Mouse (Mus musculus) T-helper 17 cell (primary cell): ENCODE measurements around the gene Rad51c.
"Not testable (repeated sequence)": the region's sequence is repeated elsewhere in the genome, so short reads cannot be mapped to it uniquely, and the experiment has no call there.

Experiments
- in situ Hi-C, 2 experiments: fragments of 300-600 bp; cut with MboI, MseI; formaldehyde crosslinking; loops; 1 replicate in 1 of 2; 2 replicates in 1 of 2; pipeline ENCODE4 v1.15.1; 2025; ENCODE audit warnings: high pct_unique_total_duplicates in 2 of 2

Rad51c gene

DNA sequence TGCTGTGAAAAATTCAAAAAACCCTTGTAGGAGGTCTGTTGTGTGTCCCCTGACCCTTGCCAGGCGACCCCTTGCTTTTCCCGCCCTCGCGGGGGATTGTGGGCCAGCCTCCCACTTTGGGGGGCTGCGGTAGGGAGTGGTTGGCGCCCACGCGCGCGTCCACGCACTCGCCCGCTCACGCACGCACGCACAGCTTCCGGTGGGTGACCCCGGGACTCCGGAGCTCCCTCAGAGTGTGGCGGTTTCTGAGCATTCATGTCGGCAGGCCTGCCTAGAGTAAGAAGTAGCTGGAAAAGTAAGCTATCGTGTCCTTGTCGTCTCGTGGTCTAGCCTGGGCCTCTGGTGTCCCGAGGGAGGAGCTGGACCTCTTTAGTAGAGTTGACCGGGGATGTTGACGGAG, at the start of gene Rad51c, which contains the start of gene Tex14:
Gene Rad51c (minus strand): TSS at position 79 of the 400 bp plus-strand sequence.
Gene Tex14 (plus strand): TSS at position 190 of the 400 bp plus-strand sequence.
- in situ Hi-C loops, result no loop called here

DNA sequence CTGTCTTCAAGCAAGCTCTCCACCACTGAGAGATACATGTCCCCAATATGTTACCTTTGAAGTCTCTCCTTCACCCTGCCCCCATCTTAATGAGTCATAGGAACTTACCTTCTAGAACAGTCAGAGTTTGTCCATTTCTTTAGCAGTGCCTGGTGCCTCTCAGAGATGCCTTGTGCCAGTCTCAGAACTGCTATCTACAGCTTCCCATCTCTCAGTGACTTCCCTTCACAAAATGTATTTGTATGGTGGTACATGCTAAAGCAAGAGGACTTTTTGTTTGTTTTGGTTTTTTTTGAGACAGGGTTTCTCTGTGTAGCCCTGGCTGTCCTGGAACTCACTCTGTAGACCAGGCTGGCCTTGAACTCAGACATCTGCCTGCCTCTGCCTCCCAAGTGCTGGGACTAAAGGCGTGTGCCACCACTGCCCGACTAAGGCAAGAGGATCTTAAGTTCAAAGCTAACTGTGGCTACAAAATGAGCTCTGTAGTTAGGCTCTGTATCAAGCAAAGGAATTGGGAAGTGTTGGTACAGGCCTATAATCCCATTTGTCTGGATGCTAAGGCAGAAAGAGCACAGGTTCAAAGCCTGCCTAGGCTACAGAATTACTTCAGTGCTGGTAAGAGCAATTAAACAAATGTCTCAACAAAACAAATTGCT, 49.4 kb upstream of the Rad51c start:
- in situ Hi-C loops, result no loop called here

- in situ Hi-C loops, result no loop called here
Measured at GRCm38 (mm10) chr11:87453216-87454034, 48.7 kb upstream of the Rad51c start.

GRCm38 (mm10) chr11:87452779-87453178, 48.0 kb upstream of the Rad51c start:
- in situ Hi-C loops, result not testable (repeated sequence)

DNA sequence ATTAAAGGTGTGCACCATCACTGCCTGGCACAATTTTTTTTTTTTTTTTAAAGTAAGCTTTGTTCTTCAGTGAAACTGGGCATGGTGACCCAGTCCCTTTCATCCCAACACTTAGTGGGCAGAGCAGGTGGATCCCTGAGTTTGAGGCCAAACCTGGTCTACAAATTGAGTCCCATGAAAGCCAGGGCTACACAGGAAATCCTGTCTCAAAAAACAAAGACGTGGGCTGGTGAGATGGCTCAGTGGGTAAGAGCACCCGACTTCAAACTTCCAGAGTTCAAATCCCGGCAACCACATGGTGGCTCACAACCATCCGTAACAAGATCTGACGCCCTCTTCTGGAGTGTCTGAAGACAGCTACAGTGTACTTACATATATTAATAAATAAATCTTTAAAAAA, 45.1 kb upstream of the Rad51c start:
- in situ Hi-C loops, result not testable (repeated sequence)

- in situ Hi-C loops, result no loop called here
Measured at GRCm38 (mm10) chr11:87449200-87449547, 44.4 kb upstream of the Rad51c start.

DNA sequence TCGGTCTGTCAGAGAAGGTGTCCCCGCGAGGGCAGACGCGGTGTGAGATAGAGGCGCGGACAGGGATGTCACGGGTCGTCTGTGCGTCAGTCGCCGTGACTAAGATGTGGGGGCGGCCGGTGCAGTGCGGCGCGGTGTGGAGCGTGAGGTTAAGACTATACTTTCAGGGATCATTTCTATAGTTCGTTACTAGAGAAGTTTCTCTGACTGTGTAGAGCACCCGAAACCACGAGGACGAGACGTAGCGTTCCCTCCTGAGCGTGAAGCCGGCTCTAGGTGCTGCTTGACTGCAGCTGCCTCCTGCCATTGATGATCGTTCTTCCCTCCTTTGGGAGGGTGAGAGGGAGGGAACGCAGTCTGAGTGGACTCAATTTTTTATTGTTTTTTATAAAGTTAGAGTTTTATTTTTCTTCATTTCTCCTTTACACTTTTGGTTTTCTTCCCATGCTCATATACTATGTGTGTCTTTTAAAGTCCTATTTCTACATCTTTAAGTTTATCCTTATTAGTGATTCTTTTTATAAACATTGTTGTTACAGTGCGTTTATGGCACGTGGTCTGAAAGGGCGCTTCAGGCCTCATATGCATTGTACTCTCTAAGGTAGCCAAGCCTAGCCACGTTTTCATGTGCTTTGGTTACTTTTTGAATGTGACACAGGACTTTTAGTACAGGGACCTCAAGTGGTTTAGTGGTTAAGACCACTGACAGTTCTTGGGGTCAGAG, 43.9 kb upstream of the Rad51c start:
- in situ Hi-C loops, result not testable (repeated sequence)

DNA sequence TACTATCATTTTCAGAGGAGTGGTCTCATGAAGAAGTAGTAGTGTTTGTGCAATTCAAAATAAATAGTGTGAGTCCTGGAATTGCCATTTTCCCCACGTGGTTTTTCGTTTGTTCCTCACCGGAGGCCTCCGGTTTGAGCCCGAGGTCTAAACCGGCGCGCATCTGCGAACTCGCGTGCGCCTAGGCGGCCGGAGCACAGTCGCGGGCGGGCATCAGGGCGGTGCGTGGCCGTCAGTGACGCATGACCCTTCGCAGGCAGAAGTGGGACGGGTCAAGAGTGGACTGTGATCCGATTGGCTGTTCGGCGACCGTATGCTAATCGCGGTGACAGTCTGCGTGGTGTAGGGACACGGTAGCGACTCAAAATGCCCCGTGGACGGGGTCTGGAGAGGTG, 43.3 kb upstream of the Rad51c start:
- in situ Hi-C loops, result not testable (repeated sequence)

DNA sequence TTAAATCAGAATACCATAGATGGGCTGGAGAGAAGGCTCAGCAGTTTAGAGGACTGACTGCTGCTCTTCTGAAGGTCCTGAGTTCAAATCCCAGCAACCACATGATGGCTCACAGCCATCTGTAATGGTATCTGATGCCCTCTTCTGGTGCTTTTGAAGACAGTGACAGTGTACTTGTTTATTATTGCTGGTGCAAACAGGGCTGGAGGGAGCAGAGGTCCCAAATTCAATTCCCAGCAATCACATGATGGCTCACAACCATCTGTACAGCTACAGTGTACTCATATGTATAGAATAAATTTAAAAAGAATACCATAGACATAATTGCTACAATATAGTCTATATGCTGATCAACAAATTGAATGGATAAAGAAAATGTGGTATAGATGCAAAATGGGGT, 42.7 kb upstream of the Rad51c start:
- in situ Hi-C loops, result no loop called here

DNA sequence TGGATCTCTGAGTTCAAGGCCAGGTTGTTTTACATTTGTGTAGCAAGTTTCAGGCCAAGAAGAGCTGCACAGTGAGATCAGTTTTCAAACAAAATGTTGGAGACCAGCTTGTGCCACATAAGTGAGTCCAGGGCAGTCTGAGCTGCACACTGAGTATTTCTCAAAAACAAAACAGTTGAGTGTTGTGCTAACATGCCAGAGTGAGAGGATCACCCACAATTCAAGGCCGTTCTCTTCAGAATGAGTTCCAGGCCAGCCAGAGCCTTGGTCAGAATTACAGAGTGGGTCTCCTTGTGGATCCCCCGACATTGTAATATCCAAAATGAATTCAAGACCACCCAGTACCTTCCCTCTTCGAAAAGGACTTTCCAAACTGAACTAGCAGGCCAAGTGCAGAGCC, 41.4 kb upstream of the Rad51c start:
- in situ Hi-C loops, result no loop called here

DNA sequence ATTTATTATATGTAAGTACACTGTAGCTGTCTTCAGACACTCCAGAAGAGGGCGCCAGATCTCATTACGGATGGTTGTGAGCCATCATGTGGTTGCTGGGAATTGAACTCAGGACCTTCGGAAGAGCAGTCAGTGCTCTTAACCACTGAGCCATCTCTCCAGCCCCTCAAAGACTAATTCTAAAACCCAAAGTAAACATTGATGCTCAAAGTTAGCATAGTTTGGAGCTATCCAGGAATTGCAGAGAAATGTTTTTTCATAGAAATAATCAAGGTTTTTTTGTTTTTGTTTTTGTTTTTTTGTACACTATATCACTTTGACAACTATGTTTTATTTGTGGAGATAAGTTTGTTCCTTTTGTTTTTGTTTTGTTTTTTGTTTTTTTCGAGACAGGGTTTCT, 40.8 kb upstream of the Rad51c start:
- in situ Hi-C loops, result not testable (repeated sequence)

DNA sequence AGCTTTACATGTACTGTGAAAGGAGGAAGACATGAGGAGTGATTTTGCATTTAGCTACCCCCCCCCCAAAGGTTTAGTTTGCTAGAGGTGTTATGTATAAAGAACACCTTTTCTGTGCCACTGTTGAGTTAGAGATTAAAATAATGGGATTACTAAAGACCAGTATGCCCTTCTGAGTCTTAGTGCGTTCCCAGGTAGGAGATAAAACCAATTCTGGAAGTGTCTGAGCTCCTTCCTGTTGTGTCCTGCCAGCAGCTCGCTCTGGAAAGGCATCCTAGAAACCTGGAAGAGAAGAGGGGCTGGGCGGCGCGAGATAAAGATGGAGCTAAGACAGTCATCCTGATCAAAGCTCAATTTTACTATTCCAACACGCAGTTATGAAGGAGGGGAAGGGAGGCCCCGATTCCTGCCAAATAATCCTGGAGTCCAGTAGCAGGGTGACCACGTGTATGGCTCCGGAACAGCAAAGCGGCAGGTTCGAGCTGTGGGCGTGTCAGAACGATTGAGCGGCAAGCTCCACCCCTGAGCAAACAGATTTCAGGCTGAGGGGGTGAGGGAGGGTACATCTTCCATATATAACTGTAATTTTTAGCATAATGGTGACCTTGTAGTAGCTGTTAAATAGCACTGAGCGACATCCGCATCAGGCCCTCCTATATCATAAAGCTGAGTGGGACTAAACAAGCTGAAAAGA, 40.1 kb upstream of the Rad51c start:
- in situ Hi-C loops, result no loop called here

DNA sequence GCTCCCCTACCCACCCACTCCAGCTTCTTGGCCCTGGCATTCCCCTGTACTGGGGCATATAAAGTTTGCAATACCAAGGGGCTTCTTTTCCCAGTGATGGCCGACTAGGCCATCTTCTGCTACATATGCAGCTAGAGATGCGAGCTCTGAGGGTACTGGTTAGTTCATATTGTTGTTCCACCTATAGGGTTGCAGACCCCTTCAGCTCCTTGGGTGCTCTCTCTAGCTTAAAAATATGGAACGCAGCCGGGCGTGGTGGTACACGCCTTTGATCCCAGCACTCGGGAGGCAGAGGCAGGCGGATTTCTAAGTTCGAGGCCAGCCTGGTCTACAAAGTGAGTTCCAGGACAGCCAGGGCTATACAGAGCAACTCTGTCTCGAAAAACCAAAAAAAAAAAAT, 39.3 kb upstream of the Rad51c start:
- in situ Hi-C loops, result not testable (repeated sequence)

- in situ Hi-C loops, result no loop called here
Measured at GRCm38 (mm10) chr11:87443373-87443883, 38.7 kb upstream of the Rad51c start.

GRCm38 (mm10) chr11:87442643-87443372, 38.1 kb upstream of the Rad51c start:
- in situ Hi-C loops, result not testable (repeated sequence)

GRCm38 (mm10) chr11:87439796-87440420, 35.2 kb upstream of the Rad51c start:
- in situ Hi-C loops, result loop anchor here in 1 of 2 experiments (5.0 kb wide), 1 partner anchor 77 kb away; no protein-coding TSS in a partner anchor

- in situ Hi-C loops, result loop anchor here in 1 of 2 experiments (5.0 kb wide), 1 partner anchor 81 kb away; no protein-coding TSS in a partner anchor
Measured at GRCm38 (mm10) chr11:87436326-87437232, 31.8 kb upstream of the Rad51c start.

- in situ Hi-C loops, result loop anchor here in 1 of 2 experiments (5.0 kb wide), 1 partner anchor 82 kb away; no protein-coding TSS in a partner anchor
Measured at GRCm38 (mm10) chr11:87435107-87435506, 30.4 kb upstream of the Rad51c start.
